Mouse (Mus musculus) MEL (cell line): ENCODE measurements around the gene Gsk3b. TPM values are rescaled to one million over a fixed set of nuclear protein-coding genes. Genes with fewer than 3 reads are reported as not detected.

ENCODE experiments used
- DNase-seq: peaks from one replicate; pipeline ENCODE4 v3.0.0; 2011; ENCODE audit warnings: low read depth, low spot score
- H3K27ac ChIP-seq: 2 replicates; pipeline ENCODE4 v1.5.1; 2012; ENCODE audit warnings: low read depth, mild to moderate bottlenecking, control low read depth, low read length, moderate library complexity; ENCODE audit not compliant: control insufficient read depth
- H3K27me3 ChIP-seq, 2 experiments: fragments of 150-350 bp in 1 of 2; sonication (generic) in 1 of 2; 2 replicates each; pipeline ENCODE4 v1.6.1; 2012; ENCODE audit warnings: low read length in 2 of 2, mild to moderate bottlenecking in 2 of 2, improper control_type of control experiment in 1 of 2, moderate library complexity in 1 of 2; ENCODE audit not compliant: insufficient read depth in 2 of 2, control insufficient read depth in 1 of 2
- H3K36me3 ChIP-seq, 2 experiments: 2 replicates each; pipeline ENCODE4 v1.6.1; 2012 to 2014; ENCODE audit warnings: low read length in 2 of 2, improper control_type of control experiment in 1 of 2, inconsistent platforms in 1 of 2, mild to moderate bottlenecking in 1 of 2; ENCODE audit not compliant: insufficient read depth in 2 of 2, control insufficient read depth in 1 of 2
- H3K4me1 ChIP-seq, 2 experiments: fragments of 150-350 bp in 1 of 2; sonication (generic) in 1 of 2; 2 replicates each; pipeline ENCODE4 v1.6.1; 2012; ENCODE audit warnings: low read length in 2 of 2, improper control_type of control experiment in 1 of 2, mild to moderate bottlenecking in 1 of 2; ENCODE audit not compliant: insufficient read depth in 2 of 2, control insufficient read depth in 1 of 2
- H3K4me3 ChIP-seq, 2 experiments: fragments of 150-350 bp in 1 of 2; sonication (generic) in 1 of 2; 2 replicates each; pipeline ENCODE4 v1.5.1; 2012; ENCODE audit warnings: low read depth in 2 of 2, low read length in 2 of 2, mild to moderate bottlenecking in 2 of 2, moderate library complexity in 2 of 2, control low read depth in 1 of 2, improper control_type of control experiment in 1 of 2; ENCODE audit not compliant: control insufficient read depth in 1 of 2, insufficient read depth in 1 of 2
- H3K79me2 ChIP-seq: 2 replicates; pipeline ENCODE4 v1.6.1; 2012; ENCODE audit warnings: mild to moderate bottlenecking, low read length, moderate library complexity; ENCODE audit not compliant: control insufficient read depth, poor library complexity, insufficient read depth
- H3K9ac ChIP-seq: 2 replicates; pipeline ENCODE4 v1.6.1; 2012; ENCODE audit warnings: low read depth, mild to moderate bottlenecking, control low read depth, low read length, moderate library complexity; ENCODE audit not compliant: control insufficient read depth, poor library complexity, severe bottlenecking
- H3K9me3 ChIP-seq: fragments of 150-350 bp; sonication (generic); replicated peaks from 2 replicates; pipeline ENCODE4 v1.6.1; 2012; ENCODE audit warnings: mild to moderate bottlenecking, low read length, improper control_type of control experiment, moderate library complexity; ENCODE audit not compliant: insufficient read depth
- E2F4 ChIP-seq: IDR thresholded peaks from 2 replicates; pipeline ENCODE4 v1.6.1; 2011; ENCODE audit warnings: low read depth, low read length, improper control_type of control experiment, borderline replicate concordance
- ELF1 ChIP-seq: IDR thresholded peaks from 2 replicates; pipeline ENCODE4 v1.6.1; 2014; ENCODE audit warnings: low read depth, mild to moderate bottlenecking, inconsistent platforms, low read length, improper control_type of control experiment, moderate library complexity
- GABPA ChIP-seq: IDR thresholded peaks from 2 replicates; pipeline ENCODE4 v1.6.1; 2012; ENCODE audit warnings: low read depth, mild to moderate bottlenecking, inconsistent platforms, low read length, improper control_type of control experiment, moderate library complexity
- JUND ChIP-seq: IDR thresholded peaks from 2 replicates; pipeline ENCODE4 v1.6.1; 2011; ENCODE audit warnings: low read depth, mild to moderate bottlenecking, improper control_type of control experiment, low read length
- KAT2A ChIP-seq: conservative IDR thresholded peaks from 2 replicates; pipeline ENCODE4 v1.6.1; 2012; ENCODE audit warnings: low read depth, low read length, improper control_type of control experiment, inconsistent platforms
- MAX ChIP-seq: IDR thresholded peaks from 2 replicates; pipeline ENCODE4 v1.6.1; 2011; ENCODE audit warnings: low read length, improper control_type of control experiment
- MYC ChIP-seq: IDR thresholded peaks from 2 replicates; pipeline ENCODE4 v1.6.1; 2011; ENCODE audit warnings: low read depth, mild to moderate bottlenecking, low read length, improper control_type of control experiment, moderate library complexity
- POLR2A ChIP-seq, 2 experiments: IDR thresholded peaks; 2 replicates each; pipeline ENCODE4 v1.6.1; 2011 to 2012; ENCODE audit warnings: low read length in 2 of 2, mild to moderate bottlenecking in 2 of 2, control low read depth in 1 of 2, improper control_type of control experiment in 1 of 2, low read depth in 1 of 2, moderate library complexity in 1 of 2; ENCODE audit not compliant: control insufficient read depth in 1 of 2, insufficient read depth in 1 of 2, poor library complexity in 1 of 2
- POLR2AphosphoS2 ChIP-seq: IDR thresholded peaks from 2 replicates; pipeline ENCODE4 v1.6.1; 2011; ENCODE audit warnings: low read length, improper control_type of control experiment
- POLR2AphosphoS5 ChIP-seq: IDR thresholded peaks from 2 replicates; pipeline ENCODE4 v1.6.1; 2012; ENCODE audit warnings: low read depth, borderline replicate concordance, mild to moderate bottlenecking, inconsistent platforms, low read length, moderate library complexity, mixed read lengths
- SMC3 ChIP-seq: IDR thresholded peaks from 2 replicates; pipeline ENCODE4 v1.6.1; 2011; ENCODE audit warnings: low read depth, low read length, improper control_type of control experiment
- TBP ChIP-seq: IDR thresholded peaks from 2 replicates; pipeline ENCODE4 v1.8.0; 2011; ENCODE audit warnings: low read depth, low read length, improper control_type of control experiment
- ZKSCAN1 ChIP-seq: IDR thresholded peaks from 2 replicates; pipeline ENCODE4 v1.6.1; 2012; ENCODE audit warnings: low read depth, mild to moderate bottlenecking, inconsistent platforms, low read length, improper control_type of control experiment, moderate library complexity
- polyA plus RNA-seq, 2 experiments: library from polyadenylated mRNA; stranded (reverse) in 1 of 2; unstranded in 1 of 2; fragments of >175 nt in 1 of 2; fragments of >200 nt in 1 of 2; gene quantifications; 2 replicates each; pipeline versions ENCODE4 v1.2.1 to v1.2.4; 2012; ENCODE audit warnings: low replicate concordance in 2 of 2, low read depth in 1 of 2; ENCODE audit not compliant: insufficient read length in 2 of 2, insufficient read depth in 1 of 2, missing spikeins in 1 of 2
- total RNA-seq: library from RNA; depleted of rRNA; stranded (reverse); fragments of 300-350 nt; gene quantifications from 2 replicates; pipeline ENCODE4 v1.2.3, GENCODE M21; 2012

Gsk3b gene
- total and polyA plus RNA-seq, 3 experiments, result 8.8 to 20.1 TPM; not detected in 1

- Histone ChIP-seq H3K4me3 (no peak overlapping the region), H3K27me3 (no peaks in the 10 kb centered on the region), H3K79me2 (peaks cover 1% of the 10 kb centered on the region; the same call in 1 of the 2 replicates), H3K9ac (no peak overlapping the region), H3K27ac (no peak overlapping the region), H3K9me3 (no peaks in the 10 kb centered on the region), H3K36me3 (no peaks in the 10 kb centered on the region; a peak in 1 of 4 replicates), H3K4me1 (no peaks in the 10 kb centered on the region; a peak in 1 of 4 replicates)
- no peak for TF ChIP-seq ZKSCAN1
- TF ChIP-seq E2F4, result no peak
- no peak for TF ChIP-seq MYC
- no peak for TF ChIP-seq SMC3
- TF ChIP-seq POLR2A (IDR thresholded peaks at IDR 0.05; ENCODE audit: control insufficient read depth in 1 of 2, insufficient read depth in 1 of 2, low read depth in 1 of 2, low read length in 2 of 2, poor library complexity in 1 of 2), result no peak
- no peak for TF ChIP-seq GABPA
- TF ChIP-seq MAX, result no peak
- TF ChIP-seq JUND, result no peak
- no peak for TF ChIP-seq POLR2AphosphoS5
- TF ChIP-seq TBP, result no peak
- DNase-seq, result no peak
These were observed 40.4 kb downstream of the Gsk3b start for GRCm38 (mm10) chr16:38129171-38129570.

- no peak for TF ChIP-seq ELF1
- no peak for TF ChIP-seq POLR2AphosphoS2
- TF ChIP-seq, all 39 proteins: peak for 0
- Histone ChIP-seq H3K79me2 (peaks cover 1% of the 10 kb centered on the region; the same call in 1 of the 2 replicates), H3K36me3 (no peaks in the 10 kb centered on the region; a peak in 1 of 4 replicates), H3K9me3 (no peaks in the 10 kb centered on the region), H3K4me3 (no peak overlapping the region), H3K4me1 (no peaks in the 10 kb centered on the region; a peak in 1 of 4 replicates), H3K27ac (no peak overlapping the region), H3K9ac (no peak overlapping the region), H3K27me3 (no peaks in the 10 kb centered on the region)
- no peak for DNase-seq
These were observed 42.2 kb downstream of the Gsk3b start for GRCm38 (mm10) chr16:38131041-38131440.

- Histone ChIP-seq H3K9me3 (no peaks in the 10 kb centered on the region), H3K27me3 (no peaks in the 10 kb centered on the region), H3K79me2 (peaks cover 1% of the 10 kb centered on the region; the same call in 1 of the 2 replicates), H3K9ac (no peak overlapping the region), H3K4me1 (no peaks in the 10 kb centered on the region; a peak in 1 of 4 replicates), H3K4me3 (no peak overlapping the region), H3K27ac (no peak overlapping the region), H3K36me3 (no peaks in the 10 kb centered on the region; a peak in 1 of 4 replicates)
- no peak for DNase-seq
- TF ChIP-seq KAT2A, result no peak
These were observed 43.0 kb downstream of the Gsk3b start for GRCm38 (mm10) chr16:38131756-38132155.
